Mouse (Mus musculus) A20 (cell line): ENCODE measurements around the gene Gpr157.

ENCODE experiments used
- DNase-seq: peaks from one replicate; pipeline ENCODE4 v3.0.0-alpha.2; 2011; ENCODE audit warnings: low read depth, low spot score

The Gpr157 gene

GRCm38 (mm10) chr4:150144242-150144641, 57.1 kb downstream of the Gpr157 start:
- DNase-seq: peak; percentile 86

DNA sequence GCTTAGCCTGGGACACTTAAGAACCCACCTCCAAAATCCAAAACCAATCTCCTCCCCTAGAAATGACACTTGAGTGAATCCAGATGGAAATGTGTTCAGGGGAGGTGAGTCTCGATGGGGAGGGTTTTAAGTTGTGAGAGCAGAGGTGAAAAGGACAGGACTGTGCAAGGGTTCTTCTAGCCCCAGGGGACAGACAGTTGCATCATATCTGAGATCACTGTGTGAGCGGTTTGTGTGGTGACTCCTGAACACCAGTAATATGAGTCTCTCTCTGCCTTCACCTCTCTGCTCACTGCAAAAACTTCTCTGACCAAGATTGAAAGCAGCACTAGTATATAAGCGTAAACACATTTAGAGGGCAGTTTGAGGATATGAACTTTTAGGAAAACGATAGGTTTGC, 59.1 kb downstream of the Gpr157 start:
- DNase-seq: no peak

- DNase-seq: peak; percentile 43
These were observed 63.9 kb downstream of the Gpr157 start for GRCm38 (mm10) chr4:150151045-150151444.

DNA sequence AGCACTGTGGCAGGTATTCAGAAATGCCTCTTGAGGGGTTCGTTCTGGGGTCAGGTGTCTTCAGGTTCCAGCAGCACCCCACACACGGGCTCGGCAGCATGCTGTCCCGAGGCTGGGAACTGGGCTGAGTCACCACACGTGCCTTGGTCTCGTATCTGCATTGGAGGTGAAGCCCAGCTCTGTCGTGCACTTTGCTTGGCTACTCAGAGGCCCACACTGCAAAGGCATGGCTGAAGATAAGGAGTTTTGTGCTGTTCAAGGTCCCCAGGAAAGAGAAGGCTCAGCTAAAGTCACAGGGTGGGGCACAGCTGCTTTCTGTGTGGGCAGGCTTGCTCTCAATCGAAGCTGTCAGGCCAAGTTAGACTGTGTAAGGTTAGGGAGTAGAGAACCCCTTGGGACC, 65.3 kb downstream of the Gpr157 start:
- DNase-seq: no peak

DNA sequence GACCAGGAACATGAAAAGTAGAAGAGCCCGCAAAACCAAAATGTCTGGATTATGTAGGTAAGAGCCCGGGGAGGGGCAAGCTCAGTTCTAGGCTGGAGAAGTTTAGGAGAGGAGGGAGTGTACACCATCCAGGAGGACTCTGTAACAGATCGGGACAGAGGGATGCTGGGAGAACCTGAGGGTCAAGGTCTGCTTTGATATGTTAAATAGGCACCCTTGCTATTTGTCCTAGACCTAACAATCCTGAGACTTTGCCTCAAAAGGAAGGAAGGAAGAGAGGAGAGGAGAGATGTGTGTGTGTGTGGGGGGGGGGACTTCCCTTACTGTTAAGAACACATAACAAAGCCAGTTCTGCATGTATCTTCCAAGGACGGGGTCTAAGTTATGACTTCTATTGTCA, 68.1 kb downstream of the Gpr157 start:
- no peak for DNase-seq
